Mouse (Mus musculus) adrenal gland, postnatal 36 days (tissue): ENCODE results near the gene Tns3. TPM values are rescaled to one million over a fixed set of nuclear protein-coding genes. Genes with fewer than 3 reads are reported as not detected.
A peak's percentile ranks its signal among the peaks of the same experiment; 100 is the strongest.
"Not testable (repeated sequence)": the region's sequence is repeated elsewhere in the genome, so short reads cannot be mapped to it uniquely, and the experiment has no call there.

ENCODE experiments used
- DNase-seq, 2 experiments: peaks; one replicate each; pipeline ENCODE4 v3.0.0; 2021; ENCODE audit warnings: mixed read lengths in 1 of 2
- total RNA-seq, 2 experiments: library from RNA; stranded (reverse); gene quantifications; 2 replicates each; pipeline ENCODE4 v1.2.3; 2021

Tns3 gene
- total RNA-seq, 2 experiments from 2014 or later: 46.9 to 60.6 TPM

DNA sequence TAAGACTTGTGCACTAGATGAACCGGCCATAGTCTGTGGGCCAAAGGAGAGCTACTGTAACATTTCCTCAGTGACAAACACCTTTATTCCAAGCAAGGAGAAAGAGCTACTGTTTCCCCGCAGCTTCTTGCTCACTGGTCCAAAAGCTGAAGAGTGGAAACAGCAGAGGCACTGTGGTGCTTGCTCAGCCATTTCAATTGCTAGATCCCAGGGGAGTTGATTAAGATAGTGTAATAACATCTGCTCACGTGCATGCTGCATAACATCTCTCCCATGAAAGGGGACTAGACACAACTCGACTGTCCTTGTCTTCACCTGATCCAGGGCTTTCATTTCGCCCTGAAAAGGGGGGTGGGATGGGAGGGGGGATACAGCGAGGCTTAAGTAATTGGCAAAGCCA lies 41.7 kb downstream of the Tns3 start:
- DNase-seq: no peak

GRCm38 (mm10) chr11:8619111-8619510 lies 45.2 kb downstream of the Tns3 start:
- DNase-seq: not testable (repeated sequence)

DNA sequence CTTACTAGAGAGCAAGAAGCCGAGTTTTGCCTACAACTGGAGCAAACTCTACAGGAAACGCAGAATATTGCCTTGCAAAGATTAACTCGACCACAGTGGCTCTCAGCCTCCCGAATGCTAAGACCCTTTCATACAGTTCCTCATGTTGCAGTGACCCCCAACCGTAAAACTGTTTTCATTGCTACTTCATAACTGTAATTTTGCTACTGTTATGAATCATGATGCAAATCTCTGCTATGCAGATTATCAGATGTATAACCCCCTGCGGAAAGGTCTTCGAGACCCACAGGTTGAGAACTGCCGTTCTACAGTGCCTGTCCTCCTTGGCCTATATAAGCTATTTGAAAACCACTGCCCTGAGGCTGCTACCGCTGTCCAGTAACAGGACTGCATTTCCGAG lies 46.0 kb downstream of the Tns3 start:
- no peak for DNase-seq

DNA sequence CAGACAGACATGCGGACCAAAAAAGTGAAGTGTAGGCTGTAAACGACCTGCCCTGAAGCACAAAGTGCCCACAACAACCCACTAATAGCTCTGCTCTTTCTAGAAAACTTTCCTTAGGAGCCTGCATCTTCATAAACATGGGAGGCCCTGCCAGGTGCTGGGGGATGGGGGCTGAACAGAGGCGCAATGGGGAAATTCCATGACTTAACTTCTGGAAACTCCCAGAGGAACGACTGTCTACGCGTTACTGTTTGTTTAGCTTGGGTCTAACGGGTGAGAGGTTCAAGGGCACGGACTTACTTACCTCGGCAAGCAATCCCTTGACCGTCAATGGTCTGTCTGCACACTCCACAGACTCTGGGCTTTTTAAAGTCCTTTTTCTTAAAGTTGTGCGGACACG lies 48.9 kb downstream of the Tns3 start:
- DNase-seq: peak in 1 of 2 experiments; percentile 53

DNA sequence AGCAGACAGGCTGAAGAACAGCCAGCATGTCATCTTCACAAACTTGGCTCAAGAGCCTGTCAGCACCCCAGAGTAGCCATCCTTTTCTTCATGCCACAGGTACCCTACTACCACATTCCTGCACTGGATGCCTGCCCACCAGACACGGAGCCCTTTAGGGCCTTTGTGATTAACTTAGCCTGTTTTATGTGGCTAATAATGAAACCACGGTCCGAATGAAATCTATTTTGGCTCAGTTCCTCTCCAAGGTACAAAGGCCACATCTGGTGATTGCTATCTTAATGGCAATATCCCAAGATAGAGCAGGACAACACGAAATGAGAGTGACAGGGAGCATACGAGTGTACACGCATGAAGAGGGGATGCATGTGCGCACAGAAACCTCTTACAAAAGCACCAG lies 53.9 kb downstream of the Tns3 start:
- DNase-seq: no peak

GRCm38 (mm10) chr11:8609873-8610272 lies 54.5 kb downstream of the Tns3 start:
- no peak for DNase-seq

GRCm38 (mm10) chr11:8607123-8607522 lies 57.2 kb downstream of the Tns3 start:
- DNase-seq: no peak

- DNase-seq: no peak
Measured at GRCm38 (mm10) chr11:8604789-8605569, 59.4 kb downstream of the Tns3 start.

GRCm38 (mm10) chr11:8602606-8603005 lies 61.7 kb downstream of the Tns3 start:
- DNase-seq: no peak

GRCm38 (mm10) chr11:8601411-8601821 lies 62.9 kb downstream of the Tns3 start:
- no peak for DNase-seq

DNA sequence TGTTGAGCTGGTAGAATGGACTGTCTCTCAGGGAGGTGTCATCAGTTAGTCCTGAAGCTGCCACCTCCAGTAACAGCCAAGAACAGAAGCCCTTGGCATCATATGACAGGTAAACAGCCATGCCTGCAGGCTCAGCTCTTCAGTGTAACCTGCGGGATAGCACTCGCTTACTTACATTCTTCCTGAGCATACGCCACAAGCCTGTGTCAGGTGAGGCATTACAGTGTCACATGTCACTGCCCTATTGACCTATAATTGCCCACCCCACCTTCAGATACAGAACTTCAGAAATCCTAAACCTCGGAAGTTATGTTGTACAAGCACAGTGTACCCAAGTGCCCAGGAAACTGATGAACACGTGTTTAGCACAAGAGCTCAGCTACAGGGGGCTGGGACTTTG lies 68.7 kb downstream of the Tns3 start:
- no peak for DNase-seq

DNA sequence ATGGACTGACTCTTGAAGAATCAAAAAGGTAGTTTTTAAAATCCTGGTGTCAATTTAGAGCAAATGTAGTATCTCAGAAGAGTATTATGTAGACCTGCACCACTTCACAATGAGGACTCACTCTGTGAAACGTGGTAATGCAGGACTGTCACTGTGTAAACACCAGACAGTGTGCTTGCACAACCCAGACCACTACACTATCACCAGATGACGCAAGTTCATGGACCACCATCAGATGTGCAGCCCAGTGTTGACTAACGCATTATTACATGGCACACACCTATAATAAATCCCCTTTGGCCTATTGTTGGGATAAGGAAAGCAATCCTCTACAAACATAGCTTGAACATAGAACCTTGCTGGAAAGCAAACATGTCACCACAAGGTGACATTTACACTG lies 71.2 kb downstream of the Tns3 start:
- DNase-seq: no peak

DNA sequence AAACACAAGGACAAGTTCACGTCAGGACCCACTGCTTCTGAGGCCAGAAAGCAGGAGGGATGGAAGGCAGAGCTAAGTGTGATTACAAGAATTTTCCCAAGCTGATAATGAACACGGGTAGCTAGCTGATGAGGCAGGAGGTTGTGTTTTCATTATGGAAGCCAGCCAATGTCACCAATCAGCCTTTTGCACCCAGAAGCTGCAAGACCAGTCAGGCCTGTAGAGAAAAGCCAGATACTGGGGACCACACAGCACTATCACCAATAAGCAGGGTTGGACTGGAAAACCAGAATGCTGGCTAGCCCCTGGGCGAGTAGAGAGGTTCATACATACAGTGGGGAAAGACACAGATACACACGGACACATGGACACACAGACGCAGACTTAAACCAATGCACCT lies 73.1 kb downstream of the Tns3 start:
- DNase-seq: no peak

- peak in 1 of 2 experiments; percentile 30 for DNase-seq
Measured at GRCm38 (mm10) chr11:8589226-8589905, 75.0 kb downstream of the Tns3 start.

- no peak for DNase-seq
Measured at GRCm38 (mm10) chr11:8587941-8588340, 76.4 kb downstream of the Tns3 start.

DNA sequence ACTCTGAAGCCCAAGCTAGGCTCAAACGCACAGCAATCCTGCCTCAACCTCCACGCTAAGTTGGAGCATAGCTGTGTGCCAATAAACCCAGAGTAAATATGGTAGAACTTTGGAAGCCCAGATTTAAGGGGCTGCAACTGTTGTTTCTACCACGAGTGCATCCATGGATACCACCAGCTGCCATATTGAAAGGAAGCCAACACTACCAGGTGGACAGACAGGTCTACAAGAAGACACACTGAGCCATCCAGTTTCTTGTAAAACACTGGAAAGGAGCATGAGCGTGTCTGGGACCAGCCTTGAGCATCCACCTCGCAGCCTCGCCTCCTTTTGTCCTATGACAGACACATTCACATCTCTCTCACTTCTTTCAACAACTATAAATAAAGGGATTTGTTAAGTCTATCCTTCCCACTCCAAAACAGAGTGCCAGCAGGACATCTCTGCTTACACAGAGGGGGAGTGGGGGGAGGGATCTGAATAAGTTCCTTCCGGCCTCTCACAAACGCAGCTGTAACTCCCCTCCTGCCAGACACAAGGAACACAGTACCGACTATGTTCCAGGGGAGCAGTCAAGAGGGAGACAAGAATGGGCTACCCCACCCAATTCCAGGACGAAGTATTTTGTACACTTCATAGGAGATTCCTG lies 77.2 kb downstream of the Tns3 start:
- no peak for DNase-seq

DNA sequence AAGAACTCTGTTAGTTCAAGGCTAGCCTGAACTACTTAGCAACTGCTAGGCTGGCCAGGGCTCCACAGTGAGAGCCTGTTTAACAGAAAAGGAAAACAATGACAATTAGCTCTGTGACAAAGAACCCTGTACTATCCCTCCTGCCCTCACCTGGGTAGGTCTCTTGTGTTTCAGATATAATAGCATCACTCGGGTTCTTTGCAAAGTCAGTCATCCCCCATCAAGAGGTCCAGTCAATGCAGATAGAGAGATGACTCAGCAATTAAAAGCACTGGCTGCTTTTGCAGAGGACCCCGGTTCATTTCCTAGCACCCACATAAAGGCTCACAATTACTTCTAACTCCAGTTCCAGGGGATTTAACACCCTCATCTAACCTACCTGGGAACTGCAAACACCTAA lies 78.0 kb downstream of the Tns3 start:
- no peak for DNase-seq

GRCm38 (mm10) chr11:8585686-8586085 lies 78.6 kb downstream of the Tns3 start:
- peak; percentile 41 for DNase-seq

DNA sequence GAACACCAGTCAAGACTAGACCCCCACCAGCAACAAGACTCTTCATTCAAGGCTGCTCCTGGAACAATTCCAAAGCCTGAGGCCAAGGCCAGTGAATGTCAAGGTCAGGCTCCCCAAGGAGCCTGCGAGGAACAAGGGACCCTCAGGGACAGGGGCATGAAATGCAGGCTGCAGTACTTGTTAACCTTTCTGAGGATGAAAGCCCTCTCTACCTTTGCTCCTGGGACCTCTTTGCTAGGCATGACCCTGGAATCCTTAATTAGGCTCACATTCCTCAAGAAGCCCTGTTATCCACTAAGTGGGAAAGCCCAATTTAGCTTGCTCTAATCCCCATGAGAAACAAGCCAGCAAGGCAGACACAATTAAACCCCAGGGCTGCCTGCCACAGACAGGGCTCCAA lies 79.4 kb downstream of the Tns3 start:
- no peak for DNase-seq

DNA sequence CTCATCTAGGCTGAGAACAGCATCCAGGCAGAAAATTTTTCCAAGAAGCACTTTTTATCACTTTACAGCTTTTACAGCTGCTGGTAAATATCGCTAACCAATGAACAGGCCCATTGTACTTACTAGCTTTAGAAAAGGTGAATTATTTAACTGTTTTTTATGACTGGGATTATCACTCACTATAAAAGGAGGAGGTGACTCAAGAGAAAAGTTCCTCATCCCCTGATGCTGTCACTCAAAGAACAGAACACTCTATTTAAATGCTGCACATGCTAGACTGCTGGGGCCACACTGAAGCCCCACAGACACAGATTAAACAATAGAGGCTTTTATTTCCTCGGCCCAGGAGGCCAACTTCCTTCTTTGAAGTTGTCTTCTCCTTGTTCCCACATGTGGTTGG lies 80.0 kb downstream of the Tns3 start:
- DNase-seq: no peak

- no peak for DNase-seq
Measured at GRCm38 (mm10) chr11:8583137-8583536, 81.2 kb downstream of the Tns3 start.

- no peak for DNase-seq
Measured at GRCm38 (mm10) chr11:8582101-8582920, 82.0 kb downstream of the Tns3 start.
